Mouse (Mus musculus) heart, postnatal 25 days (tissue): ENCODE results near the gene Itgal. TPM values are rescaled to one million over a fixed set of nuclear protein-coding genes. Genes with fewer than 3 reads are reported as not detected.
"Not testable (repeated sequence)": the region's sequence is repeated elsewhere in the genome, so short reads cannot be mapped to it uniquely, and the experiment has no call there.

ENCODE experiments used
- DNase-seq: peaks from one replicate; pipeline ENCODE4 v3.0.0; 2022; ENCODE audit warnings: low spot score
- intact Hi-C: fragments of 180-260 bp; cut with DNase I; formaldehyde crosslinking; loops from one replicate; pipeline ENCODE4 v1.15.1; 2025
- total RNA-seq, 2 experiments: library from RNA; stranded (reverse); gene quantifications; 2 replicates each; pipeline ENCODE4 v1.2.3; 2021

The Itgal gene
- total RNA-seq, 2 experiments from 2014 or later = 1.2 to 2.0 TPM

GRCm38 (mm10) chr7:127326685-127327084, 30.6 kb downstream of the Itgal start:
- intact Hi-C loops = no loop called here
- DNase-seq = peak; percentile 56

GRCm38 (mm10) chr7:127333240-127333639, 37.2 kb downstream of the Itgal start:
- DNase-seq = no peak
- intact Hi-C loops = no loop called here

GRCm38 (mm10) chr7:127335604-127336003, 39.5 kb downstream of the Itgal start:
- intact Hi-C loops = no loop called here
- DNase-seq = no peak

GRCm38 (mm10) chr7:127337636-127338035, 41.6 kb downstream of the Itgal start:
- no peak for DNase-seq
- intact Hi-C loops = no loop called here

GRCm38 (mm10) chr7:127341356-127341755, 45.3 kb downstream of the Itgal start:
- DNase-seq = no peak
- intact Hi-C loops = loop anchor here (5.0 kb wide), 1 partner anchor 79 kb away; the partner anchor contains the start of gene Dctpp1

- DNase-seq = not testable (repeated sequence)
- intact Hi-C loops = loop anchor here (5.0 kb wide), 1 partner anchor 80 kb away; the partner anchor contains the start of gene Dctpp1
These were observed 45.8 kb downstream of the Itgal start for GRCm38 (mm10) chr7:127341861-127342260.

GRCm38 (mm10) chr7:127342332-127342731, 46.3 kb downstream of the Itgal start:
- intact Hi-C loops = loop anchor here (5.0 kb wide), 1 partner anchor 80 kb away; the partner anchor contains the start of gene Dctpp1
- DNase-seq = no peak

- intact Hi-C loops = loop anchor here (5.0 kb wide), 1 partner anchor 81 kb away; the partner anchor contains the start of gene Dctpp1
- no peak for DNase-seq
These were observed 46.8 kb downstream of the Itgal start for GRCm38 (mm10) chr7:127342888-127343287.

GRCm38 (mm10) chr7:127343351-127344019, 47.4 kb downstream of the Itgal start:
- no peak for DNase-seq
- intact Hi-C loops = loop anchor here (5.0 kb wide), 1 partner anchor 81 kb away; the partner anchor contains the start of gene Dctpp1

- intact Hi-C loops = loop anchor here (5.0 kb wide), 1 partner anchor 82 kb away; the partner anchor contains the start of gene Dctpp1
- no peak for DNase-seq
These were observed 48.3 kb downstream of the Itgal start for GRCm38 (mm10) chr7:127344371-127344770.

GRCm38 (mm10) chr7:127345092-127345491, 49.0 kb downstream of the Itgal start:
- DNase-seq = no peak
- intact Hi-C loops = no loop called here

GRCm38 (mm10) chr7:127345512-127346325, 49.7 kb downstream of the Itgal start, which contains the start of gene Zfp768:
Zfp768 (minus strand) TSS chr7:127345589.
- peak; percentile 90 for DNase-seq
- intact Hi-C loops = no loop called here

GRCm38 (mm10) chr7:127346676-127347075, 50.6 kb downstream of the Itgal start:
- no peak for DNase-seq
- intact Hi-C loops = no loop called here

GRCm38 (mm10) chr7:127351230-127352004, 55.4 kb downstream of the Itgal start:
- intact Hi-C loops = no loop called here
- DNase-seq = no peak

GRCm38 (mm10) chr7:127355796-127356195, 59.7 kb downstream of the Itgal start:
- intact Hi-C loops = no loop called here

GRCm38 (mm10) chr7:127357871-127358270, 61.8 kb downstream of the Itgal start:
- DNase-seq = no peak
- intact Hi-C loops = no loop called here

More at GRCm38 (mm10) chr7:127355796-127356195, 59.7 kb downstream of the Itgal start:
- DNase-seq = no peak

GRCm38 (mm10) chr7:127358472-127358871, 62.4 kb downstream of the Itgal start:
- no peak for DNase-seq
- intact Hi-C loops = no loop called here

- intact Hi-C loops = loop anchor here (5.0 kb wide), 2 partner anchors 47 to 122 kb away; partner anchors contain the start of gene Zfp764
These were observed 64.2 kb downstream of the Itgal start for GRCm38 (mm10) chr7:127360265-127360664.

GRCm38 (mm10) chr7:127361449-127361848, 65.4 kb downstream of the Itgal start:
- intact Hi-C loops = loop anchor here (5.0 kb wide), 2 partner anchors 46 to 121 kb away; partner anchors contain the start of gene Zfp764
- DNase-seq = no peak

More at GRCm38 (mm10) chr7:127360265-127360664, 64.2 kb downstream of the Itgal start:
- DNase-seq = no peak
